Mouse (Mus musculus) 3134 (cell line): ENCODE measurements at regions not wholly inside any gene's neighbourhood (a gene's known extent, or its start where the extent isn't known, plus 50 kb on each side); places are given as distances from the start of the nearest gene placed in this dataset.

Experiments used
- DNase-seq: peaks from one replicate; pipeline ENCODE4 v3.0.0-alpha.2; 2011; ENCODE audit warnings: low spot score; ENCODE audit not compliant: insufficient read length; ENCODE audit errors: extremely low read depth

GRCm38 (mm10) chr11:82668026-82668425 is 96.1 kb downstream of the Cct6b start:
- DNase-seq = no peak

- DNase-seq = no peak
Observed at GRCm38 (mm10) chr11:82664076-82664475, 100.0 kb downstream of the Cct6b start.

- no peak for DNase-seq
Observed at GRCm38 (mm10) chr11:82662086-82662485, 102.0 kb downstream of the Cct6b start.

GRCm38 (mm10) chr11:82651751-82652150 is 112.4 kb downstream of the Cct6b start:
- DNase-seq = no peak

- no peak for DNase-seq
Observed at GRCm38 (mm10) chr11:82638513-82638912, 125.6 kb downstream of the Cct6b start.

- DNase-seq = no peak
Observed at GRCm38 (mm10) chr11:82632191-82632590, 131.9 kb downstream of the Cct6b start.

- no peak for DNase-seq
Observed at GRCm38 (mm10) chr11:82631387-82631786, 132.7 kb downstream of the Cct6b start.

GRCm38 (mm10) chr11:82626501-82627111 is 137.5 kb downstream of the Cct6b start:
- DNase-seq = peak; percentile 9

GRCm38 (mm10) chr11:82621061-82621460 is 143.1 kb downstream of the Cct6b start:
- no peak for DNase-seq

- no peak for DNase-seq
Observed at GRCm38 (mm10) chr11:82619418-82619817, 144.7 kb downstream of the Cct6b start.

GRCm38 (mm10) chr11:82618457-82618856 is 145.7 kb downstream of the Cct6b start:
- DNase-seq = no peak

- DNase-seq = no peak
Observed at GRCm38 (mm10) chr11:82616856-82617255, 147.3 kb downstream of the Cct6b start.

- DNase-seq = no peak
Observed at GRCm38 (mm10) chr11:82614356-82614755, 149.8 kb downstream of the Cct6b start.

GRCm38 (mm10) chr11:82613503-82613902 is 150.6 kb downstream of the Cct6b start:
- DNase-seq = peak; percentile 19

GRCm38 (mm10) chr11:82612026-82612425 is 152.1 kb downstream of the Cct6b start:
- no peak for DNase-seq

- DNase-seq = no peak
Observed at GRCm38 (mm10) chr11:82608963-82609362, 155.2 kb downstream of the Cct6b start.

- no peak for DNase-seq
Observed at GRCm38 (mm10) chr11:82607661-82608060, 156.5 kb downstream of the Cct6b start.

- DNase-seq = no peak
Observed at GRCm38 (mm10) chr11:82604251-82604835, 159.8 kb downstream of the Cct6b start.

GRCm38 (mm10) chr11:82602818-82603217 is 161.3 kb downstream of the Cct6b start:
- DNase-seq = no peak

- DNase-seq = no peak
Observed at GRCm38 (mm10) chr11:82602250-82602649, 161.9 kb downstream of the Cct6b start.

GRCm38 (mm10) chr11:82600151-82600550 is 164.0 kb downstream of the Cct6b start:
- no peak for DNase-seq

GRCm38 (mm10) chr11:82597757-82598156 is 166.4 kb downstream of the Cct6b start:
- DNase-seq = no peak

- no peak for DNase-seq
Observed at GRCm38 (mm10) chr11:82596801-82597200, 167.3 kb downstream of the Cct6b start.
